Comparison of ENCODE assay signal across 9 mouse cellular contexts in the genomic region with DNA sequence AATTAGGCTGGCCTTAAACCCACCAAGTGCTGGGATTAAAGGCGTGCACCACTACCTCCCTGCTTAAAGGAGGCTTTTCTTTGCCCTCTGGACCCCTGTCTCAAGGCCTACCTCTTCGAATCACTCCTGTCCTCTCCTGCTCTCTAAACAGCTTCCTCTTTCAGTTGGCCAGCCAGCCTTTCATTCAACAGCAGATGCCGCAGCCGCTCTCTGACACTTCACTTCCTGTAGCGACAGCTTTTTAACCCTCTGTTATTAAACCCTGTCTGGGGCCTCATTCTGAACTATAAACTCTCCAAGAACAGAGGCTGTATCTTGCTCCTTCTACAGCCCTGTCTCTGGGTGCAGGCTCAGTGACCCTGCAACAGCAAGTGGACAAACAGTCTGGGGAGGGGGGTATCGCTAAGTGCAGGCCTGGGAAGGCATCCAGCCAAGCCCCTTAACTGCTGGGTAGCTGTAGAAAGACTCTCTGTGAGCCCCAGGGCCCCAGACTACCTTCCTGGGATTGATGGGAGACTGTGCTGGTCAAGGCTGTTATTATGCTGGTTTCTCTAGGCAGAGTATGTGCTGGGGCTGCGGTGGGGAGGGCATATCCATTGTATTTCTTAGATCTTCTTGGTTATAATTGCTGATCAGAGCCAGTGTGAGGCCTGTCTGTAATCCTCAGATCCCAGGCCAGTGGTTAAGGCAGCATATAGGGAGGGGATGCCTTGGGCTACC. TPM values are rescaled to one million over a fixed set of nuclear protein-coding genes. Genes with fewer than 3 reads are reported as not detected.
DNase-seq lines count a peak whose midpoint lies in the region; ATAC-seq and TF ChIP-seq lines count a peak whose summit lies in the region.
"Had no signal": no experiment of that assay in that cellular context is flagged by ENCODE, and none has a peak within 500 bp of the region (broad histone marks: within the 10 kb centered on the region; RNA-seq: fewer than 3 reads in every experiment).

No protein-coding gene starts in this region.

- TF ChIP-seq CTCF in olfactory bulb, adult 2 months (IDR thresholded peaks at IDR 0.05; ENCODE audit: insufficient read depth, low read depth, low read length), result no peak

- no peaks in the 10 kb centered on the region for H3K27me3 ChIP-seq in forebrain, embryonic 14.5 days (replicated peaks; ENCODE audit: control insufficient read depth, insufficient read depth, low read length)
- no peaks in the 10 kb centered on the region for H3K27me3 ChIP-seq in intestine, embryonic 14.5 days (replicated peaks; ENCODE audit: control insufficient read depth, insufficient read depth, low read length)
- H3K27me3 ChIP-seq in liver, embryonic 16.5 days (ENCODE audit: control insufficient read depth, insufficient read depth, low read depth, low read length), result no peaks in the 10 kb centered on the region

- H3K9me3 ChIP-seq in forebrain, embryonic 14.5 days (replicated peaks; ENCODE audit: control insufficient read depth, low read length), result no peaks in the 10 kb centered on the region
- H3K9me3 ChIP-seq in intestine, embryonic 14.5 days (ENCODE audit: control insufficient read depth, low read length), result no peaks in the 10 kb centered on the region
- no peaks in the 10 kb centered on the region for H3K9me3 ChIP-seq in liver, embryonic 16.5 days (replicated peaks; ENCODE audit: control insufficient read depth, low read length)

- no peak for TF ChIP-seq POLR2A in olfactory bulb, adult 2 months (IDR thresholded peaks at IDR 0.05; ENCODE audit: insufficient read depth, low read depth, low read length)

- ATAC-seq in forebrain, embryonic 14.5 days, result no peak
- peak; percentile 21; the same call in 1 of the 2 replicates for ATAC-seq in intestine, embryonic 14.5 days (replicated peaks; ENCODE audit: low FRiP score, low TSS enrichment, low read depth)
- no peak for ATAC-seq in liver, embryonic 16.5 days (ENCODE audit: low read depth)
- ATAC-seq in erythroblast, adult 5-6 weeks (replicated peaks; ENCODE audit: low FRiP score, poor library complexity, severe bottlenecking), result no peak

- no peak overlapping the region for H3K4me2 ChIP-seq in forebrain, embryonic 14.5 days (ENCODE audit: low read length)
- H3K4me2 ChIP-seq in intestine, embryonic 14.5 days (ENCODE audit: low read length), result no peak overlapping the region
- no peak overlapping the region for H3K4me2 ChIP-seq in liver, embryonic 16.5 days (ENCODE audit: low read depth, low read length)

- intact Hi-C loops in gastrocnemius, postnatal 14 days (cut with DNase I; ENCODE audit: low total_unique reads), result no loop called here

- H3K4me1 ChIP-seq in forebrain, embryonic 14.5 days (ENCODE audit: control insufficient read depth, insufficient read depth, low read length), result no peaks in the 10 kb centered on the region
- peaks cover 17% of the 10 kb centered on the region for H3K4me1 ChIP-seq in intestine, embryonic 14.5 days (replicated peaks; ENCODE audit: control insufficient read depth, insufficient read depth, low read length)
- peaks cover 4% of the 10 kb centered on the region for H3K4me1 ChIP-seq in liver, embryonic 16.5 days (ENCODE audit: control insufficient read depth, low read depth, low read length)
- no peaks in the 10 kb centered on the region for H3K4me1 ChIP-seq in olfactory bulb, adult 2 months (ENCODE audit: control insufficient read depth, insufficient read depth, low read length)

- WGBS in forebrain, embryonic 14.5 days, result 76% methylated on average over 7 of the region's 7 CpGs
- 20% methylated on average over 7 of the region's 7 CpGs for WGBS in intestine, embryonic 14.5 days
- 18% methylated on average over 7 of the region's 7 CpGs for WGBS in liver, embryonic 16.5 days (ENCODE audit: insufficient replicate concordance)
- WGBS in olfactory bulb, adult 2 months, result 52% methylated on average over 7 of the region's 7 CpGs

- no peak overlapping the region for H3K4me3 ChIP-seq in forebrain, embryonic 14.5 days (ENCODE audit: low read depth, low read length)
- no peak overlapping the region for H3K4me3 ChIP-seq in intestine, embryonic 14.5 days (ENCODE audit: low read depth, low read length)
- H3K4me3 ChIP-seq in liver, embryonic 16.5 days (ENCODE audit: low read depth, low read length), result no peak overlapping the region
- no peak overlapping the region for H3K4me3 ChIP-seq in olfactory bulb, adult 2 months (ENCODE audit: insufficient read depth, low read depth, low read length)

- DNase-seq in gastrocnemius, postnatal 14 days, result peak; percentile 30
- DNase-seq in gastrocnemius, postnatal 25 days, result no peak
- peak; percentile 10 for DNase-seq in forebrain, embryonic 14.5 days (ENCODE audit: low spot score)
- DNase-seq in intestine, embryonic 14.5 days (ENCODE audit: low spot score), result peak; percentile 67
- no peak for DNase-seq in frontal cortex, postnatal 10 days (ENCODE audit: low spot score in 2 of 2)

- H3K9ac ChIP-seq in forebrain, embryonic 14.5 days (ENCODE audit: low read length), result no peak overlapping the region
- H3K9ac ChIP-seq in intestine, embryonic 14.5 days (ENCODE audit: low read length), result no peak overlapping the region
- H3K9ac ChIP-seq in liver, embryonic 16.5 days (ENCODE audit: low read depth, low read length), result no peak overlapping the region
- H3K9ac ChIP-seq: liver, embryonic 14.5 days had no signal

- peak overlapping the region; percentile 27; the same call in 1 of the 2 replicates for H3K27ac ChIP-seq in forebrain, embryonic 14.5 days (ENCODE audit: low read depth, low read length)
- H3K27ac ChIP-seq in intestine, embryonic 14.5 days (ENCODE audit: low read depth), result peak overlapping the region; percentile 84
- peak overlapping the region; percentile 12; the same call in 1 of the 2 replicates for H3K27ac ChIP-seq in liver, embryonic 16.5 days (ENCODE audit: low read length)
- H3K27ac ChIP-seq in olfactory bulb, adult 2 months (ENCODE audit: insufficient read depth, low read depth, low read length), result peak overlapping the region; percentile 46
- H3K27ac ChIP-seq: liver, embryonic 14.5 days had no signal

- H3K36me3 ChIP-seq in forebrain, embryonic 14.5 days (ENCODE audit: control insufficient read depth, insufficient read depth, low read length), result peaks cover 18% of the 10 kb centered on the region
- 0 out of 2 replicates have a peak, but pooled peaks cover 6% of the 10 kb centered on the region for H3K36me3 ChIP-seq in intestine, embryonic 14.5 days (ENCODE audit: control insufficient read depth, insufficient read depth, low read length)
- H3K36me3 ChIP-seq in liver, embryonic 16.5 days (ENCODE audit: control insufficient read depth, insufficient read depth), result no peaks in the 10 kb centered on the region

RNA-seq across cellular contexts. Expression of gene Pstpip1, which starts 13.7 kb away (rescaled TPM):
- total RNA-seq in gastrocnemius, postnatal 14 days (2021), result 1 to 10 TPM; 1.3 to 1.8 TPM
- total RNA-seq in gastrocnemius, postnatal 25 days (2021), result under 1 TPM; 0.67 to 0.96 TPM
- 0.20 and 0.41 TPM in 2 replicates for polyA plus RNA-seq in forebrain, embryonic 14.5 days (2014; fragmentation: Nextera tagmentation; extraction: Ambion mirVana)
- 0.88 and 1.3 TPM in 2 replicates for polyA plus RNA-seq in intestine, embryonic 14.5 days (2014; fragmentation: Nextera tagmentation; extraction: Ambion mirVana)
- polyA plus RNA-seq in liver, embryonic 16.5 days (2015; fragmentation: Nextera tagmentation; extraction: Ambion mirVana), result 5.5 and 6.2 TPM in 2 replicates
- polyA plus RNA-seq in olfactory bulb, adult 2 months (2012; ENCODE audit: insufficient read depth, insufficient read length, low replicate concordance, missing spikeins), result not detected in 2 replicates
- 9.0 and 19.6 TPM in 2 replicates for total RNA-seq in erythroblast, adult 5-6 weeks (2015; ENCODE audit: low replicate concordance)
- 25.7 and 27.2 TPM in 2 replicates for total RNA-seq in erythroblast, adult 5-6 weeks (2017; ENCODE audit: low replicate concordance)

RNA-seq across cellular contexts. Expression of gene Rcn2, which starts 34.4 kb away (rescaled TPM):
- total RNA-seq in gastrocnemius, postnatal 14 days (2021), result 10 to 100 TPM; 21.1 to 26.4 TPM
- total RNA-seq in gastrocnemius, postnatal 25 days (2021), result 10 to 100 TPM; 18.8 to 20.3 TPM
- 327 and 330 TPM in 2 replicates for polyA plus RNA-seq in forebrain, embryonic 14.5 days (2014; fragmentation: Nextera tagmentation; extraction: Ambion mirVana)
- polyA plus RNA-seq in intestine, embryonic 14.5 days (2014; fragmentation: Nextera tagmentation; extraction: Ambion mirVana), result 196 and 220 TPM in 2 replicates
- polyA plus RNA-seq in liver, embryonic 16.5 days (2015; fragmentation: Nextera tagmentation; extraction: Ambion mirVana), result 21.7 and 22.9 TPM in 2 replicates
- not detected in 2 replicates for polyA plus RNA-seq in olfactory bulb, adult 2 months (2012; ENCODE audit: insufficient read depth, insufficient read length, low replicate concordance, missing spikeins)
- 7.7 and 10.0 TPM in 2 replicates for total RNA-seq in erythroblast, adult 5-6 weeks (2015; ENCODE audit: low replicate concordance)
- 2.8 and 5.5 TPM in 2 replicates for total RNA-seq in erythroblast, adult 5-6 weeks (2017; ENCODE audit: low replicate concordance)

Comparison
In these comparisons a context has a peak if more than half of its experiments do, and no peak if none do; other contexts are left out.
1. DNase-seq: peak in gastrocnemius, postnatal 14 days (single experiment), forebrain, embryonic 14.5 days (single experiment) and intestine, embryonic 14.5 days (single experiment); none in gastrocnemius, postnatal 25 days (single experiment) and frontal cortex, postnatal 10 days (0 of 2).
2. H3K27ac ChIP-seq: peak in every context shown above with its lines; median percentile 84 in intestine, embryonic 14.5 days; 46 in olfactory bulb, adult 2 months; 27 in forebrain, embryonic 14.5 days; 12 in liver, embryonic 16.5 days.